Mouse (Mus musculus): Measurements from ENCODE around the gene Fbf1. TPM values are rescaled to one million over a fixed set of nuclear protein-coding genes. Genes with fewer than 3 reads are reported as not detected.

Gene Fbf1
- polyA plus RNA-seq, 1 experiment from 2014 or later, result 58.5 TPM

GRCm38 (mm10) chr11:116110540-116110939 is 57.4 kb downstream of the Fbf1 start:
- no peak for ATAC-seq
- Histone ChIP-seq H3K4me2 (peak overlapping the region; percentile 53), H3K36me3 (ENCODE audit: poor library complexity, severe bottlenecking) (no peaks in the 10 kb centered on the region), H3K27ac (no peak overlapping the region), H3K4me1 (peaks cover 34% of the 10 kb centered on the region), H3K27me3 (peaks cover 75% of the 10 kb centered on the region), H3K9ac (no peak overlapping the region), H3K9me3 (replicated peaks) (no peaks in the 10 kb centered on the region), H3K4me3 (peak overlapping the region; percentile 33)
- WGBS, result 42% methylated on average over 10 of the region's 10 CpGs

- H3K36me3 ChIP-seq (ENCODE audit: poor library complexity, severe bottlenecking), result no peaks in the 10 kb centered on the region
- no peaks in the 10 kb centered on the region for H3K9me3 ChIP-seq (replicated peaks)
- no peak for ATAC-seq
- H3K27me3 ChIP-seq, result peaks cover 77% of the 10 kb centered on the region
- H3K4me3 ChIP-seq, result peak overlapping the region; percentile 33
- peak overlapping the region; percentile 53 for H3K4me2 ChIP-seq
- no peak overlapping the region for H3K27ac ChIP-seq
- peaks cover 34% of the 10 kb centered on the region for H3K4me1 ChIP-seq
- H3K9ac ChIP-seq, result peak overlapping the region; percentile 39
- 3% methylated on average over 35 of the region's 35 CpGs for WGBS
Observed at GRCm38 (mm10) chr11:116110131-116110530, 57.8 kb downstream of the Fbf1 start.

GRCm38 (mm10) chr11:116109441-116110081 is 58.4 kb downstream of the Fbf1 start:
- WGBS, result 2% methylated on average over 57 of the region's 70 CpGs
- H3K27me3 ChIP-seq, result peaks cover 77% of the 10 kb centered on the region
- ATAC-seq, result no peak

GRCm38 (mm10) chr11:116108464-116109137 is 59.4 kb downstream of the Fbf1 start:
- H3K9ac ChIP-seq, result no peak overlapping the region; the same call in 1 of the 2 replicates
- peak overlapping the region; percentile 33 for H3K4me3 ChIP-seq
- peaks cover 77% of the 10 kb centered on the region for H3K27me3 ChIP-seq
- H3K4me1 ChIP-seq, result peaks cover 44% of the 10 kb centered on the region
- no peaks in the 10 kb centered on the region for H3K9me3 ChIP-seq (replicated peaks)
- ATAC-seq, result no peak
- no peak overlapping the region for H3K27ac ChIP-seq
- H3K36me3 ChIP-seq (ENCODE audit: poor library complexity, severe bottlenecking), result no peaks in the 10 kb centered on the region
- 4% methylated on average over 23 of the region's 23 CpGs for WGBS
- H3K4me2 ChIP-seq, result peak overlapping the region; percentile 53

More at GRCm38 (mm10) chr11:116109441-116110081, 58.4 kb downstream of the Fbf1 start:
- peaks cover 34% of the 10 kb centered on the region for H3K4me1 ChIP-seq
- H3K4me3 ChIP-seq, result peak overlapping the region; percentile 33
- peak overlapping the region; percentile 53 for H3K4me2 ChIP-seq
- no peak overlapping the region for H3K27ac ChIP-seq
- H3K9me3 ChIP-seq (replicated peaks), result no peaks in the 10 kb centered on the region
- H3K36me3 ChIP-seq (ENCODE audit: poor library complexity, severe bottlenecking), result no peaks in the 10 kb centered on the region
- H3K9ac ChIP-seq, result peak overlapping the region; percentile 39

- H3K4me1 ChIP-seq, result peaks cover 50% of the 10 kb centered on the region
- no peak overlapping the region for H3K4me2 ChIP-seq
Observed at GRCm38 (mm10) chr11:116107777-116108285, 60.1 kb downstream of the Fbf1 start.

GRCm38 (mm10) chr11:116106963-116107776 is 60.8 kb downstream of the Fbf1 start:
- Histone ChIP-seq H3K4me2 (no peak overlapping the region), H3K4me1 (peaks cover 54% of the 10 kb centered on the region), H3K27ac (no peak overlapping the region), H3K27me3 (peaks cover 69% of the 10 kb centered on the region), H3K36me3 (ENCODE audit: poor library complexity, severe bottlenecking) (no peaks in the 10 kb centered on the region), H3K9me3 (replicated peaks) (no peaks in the 10 kb centered on the region), H3K4me3 (no peak overlapping the region), H3K9ac (peak overlapping the region; percentile 14; the same call in 1 of the 2 replicates)
- ATAC-seq, result no peak
- WGBS, result 18% methylated on average over 14 of the region's 14 CpGs

More at GRCm38 (mm10) chr11:116107777-116108285, 60.1 kb downstream of the Fbf1 start:
- ATAC-seq, result no peak
- H3K27me3 ChIP-seq, result peaks cover 72% of the 10 kb centered on the region
- WGBS, result 10% methylated on average over 19 of the region's 19 CpGs
- no peaks in the 10 kb centered on the region for H3K36me3 ChIP-seq (ENCODE audit: poor library complexity, severe bottlenecking)
- H3K4me3 ChIP-seq, result no peak overlapping the region
- no peaks in the 10 kb centered on the region for H3K9me3 ChIP-seq (replicated peaks)
- H3K27ac ChIP-seq, result no peak overlapping the region
- no peak overlapping the region for H3K9ac ChIP-seq

- Histone ChIP-seq H3K27me3 (peaks cover 61% of the 10 kb centered on the region), H3K4me3 (no peak overlapping the region), H3K36me3 (ENCODE audit: poor library complexity, severe bottlenecking) (no peaks in the 10 kb centered on the region), H3K4me1 (peaks cover 61% of the 10 kb centered on the region), H3K27ac (no peak overlapping the region), H3K9me3 (replicated peaks) (no peaks in the 10 kb centered on the region), H3K4me2 (peak overlapping the region; percentile 35), H3K9ac (no peak overlapping the region)
- ATAC-seq, result no peak
- 27% methylated on average over 32 of the region's 32 CpGs for WGBS
Observed at GRCm38 (mm10) chr11:116106154-116106962, 61.6 kb downstream of the Fbf1 start.

- peaks cover 48% of the 10 kb centered on the region for H3K27me3 ChIP-seq
- ATAC-seq, result no peak
- no peak overlapping the region for H3K4me3 ChIP-seq
- H3K27ac ChIP-seq, result no peak overlapping the region
- no peak overlapping the region for H3K4me2 ChIP-seq
- WGBS, result 90% methylated on average over 2 of the region's 2 CpGs
- no peaks in the 10 kb centered on the region for H3K36me3 ChIP-seq (ENCODE audit: poor library complexity, severe bottlenecking)
- peaks cover 58% of the 10 kb centered on the region for H3K4me1 ChIP-seq
- H3K9ac ChIP-seq, result no peak overlapping the region
- no peaks in the 10 kb centered on the region for H3K9me3 ChIP-seq (replicated peaks)
Observed at GRCm38 (mm10) chr11:116105065-116105464, 62.9 kb downstream of the Fbf1 start.

GRCm38 (mm10) chr11:116104006-116104646 is 63.8 kb downstream of the Fbf1 start:
- WGBS, result 46% methylated on average over 14 of the region's 14 CpGs
- Histone ChIP-seq H3K27me3 (peaks cover 38% of the 10 kb centered on the region), H3K27ac (no peak overlapping the region), H3K9ac (peak overlapping the region; percentile 26; the same call in 1 of the 2 replicates), H3K4me3 (no peak overlapping the region), H3K36me3 (ENCODE audit: poor library complexity, severe bottlenecking) (no peaks in the 10 kb centered on the region), H3K4me2 (no peak overlapping the region), H3K9me3 (replicated peaks) (no peaks in the 10 kb centered on the region), H3K4me1 (peaks cover 48% of the 10 kb centered on the region)
- ATAC-seq, result no peak

- H3K4me2 ChIP-seq, result no peak overlapping the region
- WGBS, result 78% methylated on average over 12 of the region's 12 CpGs
- H3K4me1 ChIP-seq, result peaks cover 44% of the 10 kb centered on the region
- no peak overlapping the region for H3K9ac ChIP-seq
- no peak overlapping the region for H3K4me3 ChIP-seq
- H3K27ac ChIP-seq, result no peak overlapping the region
- H3K36me3 ChIP-seq (ENCODE audit: poor library complexity, severe bottlenecking), result no peaks in the 10 kb centered on the region
- peaks cover 33% of the 10 kb centered on the region for H3K27me3 ChIP-seq
- no peak for ATAC-seq
- no peaks in the 10 kb centered on the region for H3K9me3 ChIP-seq (replicated peaks)
Observed at GRCm38 (mm10) chr11:116103572-116103971, 64.4 kb downstream of the Fbf1 start.

GRCm38 (mm10) chr11:116102472-116102871 is 65.5 kb downstream of the Fbf1 start:
- peak overlapping the region; percentile 82 for H3K27ac ChIP-seq
- no peak overlapping the region for H3K4me2 ChIP-seq
- H3K36me3 ChIP-seq (ENCODE audit: poor library complexity, severe bottlenecking), result no peaks in the 10 kb centered on the region
- H3K9me3 ChIP-seq (replicated peaks), result no peaks in the 10 kb centered on the region
- H3K9ac ChIP-seq, result peak overlapping the region; percentile 51; the same call in 1 of the 2 replicates
- peaks cover 22% of the 10 kb centered on the region for H3K27me3 ChIP-seq
- no peak overlapping the region for H3K4me3 ChIP-seq
- ATAC-seq, result no peak
- peaks cover 37% of the 10 kb centered on the region for H3K4me1 ChIP-seq
- WGBS, result 41% methylated on average over 3 of the region's 4 CpGs

Measured in forebrain, embryonic 13.5 days (tissue).